Mouse (Mus musculus): ENCODE data around the gene Car2.

DNA sequence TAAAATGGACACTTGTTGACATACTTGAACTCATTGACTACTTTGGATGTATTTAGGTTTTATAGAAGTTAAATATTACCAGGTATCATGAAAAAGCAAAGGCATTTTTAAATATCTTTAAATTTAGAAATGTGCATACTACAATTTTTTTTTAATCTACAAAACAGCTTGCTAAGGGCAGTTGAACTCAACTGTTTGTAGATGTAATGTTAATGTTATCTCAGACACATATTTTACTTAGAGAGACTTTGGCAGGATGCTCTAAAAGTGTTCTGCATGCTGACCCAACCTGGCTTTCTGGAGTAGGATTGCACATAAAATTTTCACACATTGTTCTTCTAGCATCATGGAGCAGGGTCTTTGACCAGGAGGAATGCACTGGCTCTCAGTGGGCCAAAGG lies 4.1 kb upstream of the Car2 start:
- TF ChIP-seq POLR2A (IDR thresholded peaks at IDR 0.05; ENCODE audit: borderline replicate concordance, extremely low read depth, insufficient read depth, insufficient read length, poor library complexity, severe bottlenecking) = no peak
- TF ChIP-seq CTCF (IDR thresholded peaks at IDR 0.05; ENCODE audit: borderline replicate concordance, extremely low read depth, insufficient read depth, insufficient read length) = no peak
